Mouse (Mus musculus): ENCODE results near the gene Eml5. TPM values are rescaled to one million over a fixed set of nuclear protein-coding genes. Genes with fewer than 3 reads are reported as not detected.
A peak's percentile ranks its signal among the peaks of the same experiment; 100 is the strongest.

Eml5 gene
- total RNA-seq, 2 experiments from 2014 or later, result 62.3 to 64.2 TPM

DNA sequence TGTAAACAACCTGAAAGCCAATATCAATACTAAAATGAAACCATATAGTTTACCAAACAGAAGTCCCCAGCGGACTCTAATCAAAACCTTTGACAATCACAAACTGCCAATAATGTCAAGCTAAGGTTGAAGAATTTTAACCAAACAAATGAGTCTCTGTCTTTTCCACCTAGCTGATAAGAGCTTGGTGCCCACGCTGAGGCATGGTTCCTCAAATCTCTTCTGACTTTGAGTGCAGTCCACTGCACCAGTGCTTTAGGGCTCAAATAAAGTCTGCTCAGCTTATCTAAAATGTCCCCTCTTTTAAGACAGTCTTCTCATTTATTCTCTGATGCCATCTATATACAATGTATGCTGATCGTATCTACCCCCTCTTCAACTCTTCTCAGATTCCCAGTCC is 61.1 kb downstream of the Eml5 start:
- intact Hi-C loops (cut with DNase I), result no loop called here
- DNase-seq (ENCODE audit: extremely low spot score in 1 of 2, low spot score in 2 of 2), result no peak

DNA sequence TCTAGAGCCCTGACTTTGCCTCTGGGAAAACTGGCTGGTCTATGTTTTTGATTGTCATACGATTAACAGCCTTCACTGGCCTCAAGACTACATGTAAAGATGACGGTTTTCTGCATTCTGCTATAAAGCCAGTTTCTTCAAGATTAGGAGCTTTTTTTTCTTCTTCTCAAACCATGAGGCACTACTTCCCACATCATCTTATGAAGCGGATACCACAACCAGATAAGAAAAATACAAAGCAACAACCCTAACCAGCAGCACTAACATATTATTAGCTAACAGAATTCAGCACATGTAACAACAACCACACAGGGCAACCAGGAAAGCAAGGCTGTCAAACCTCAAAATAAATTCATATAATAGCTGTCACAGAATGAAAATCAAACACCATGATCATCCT is 63.3 kb downstream of the Eml5 start:
- no peak for DNase-seq (ENCODE audit: extremely low spot score in 1 of 2, low spot score in 2 of 2)
- intact Hi-C loops (cut with DNase I), result no loop called here

DNA sequence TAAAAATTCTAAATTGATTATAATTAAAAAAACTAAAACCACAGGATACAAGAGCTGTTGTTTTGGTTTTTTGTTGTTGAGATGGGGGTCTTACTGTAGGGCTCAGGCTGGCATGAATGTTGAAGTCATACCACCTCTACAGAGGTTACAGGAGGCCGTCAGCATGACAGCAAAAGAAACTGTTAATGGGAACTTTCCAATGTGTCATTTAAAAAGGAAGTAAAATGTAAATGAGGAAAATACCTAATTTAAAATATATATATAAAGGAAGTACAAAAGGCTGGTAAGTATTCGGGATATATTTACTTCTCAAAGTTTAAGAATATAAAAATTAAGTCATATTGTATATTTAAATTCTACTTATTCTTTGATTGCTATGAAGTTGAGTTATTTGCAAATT is 65.8 kb downstream of the Eml5 start:
- intact Hi-C loops (cut with DNase I), result no loop called here
- DNase-seq (ENCODE audit: extremely low spot score in 1 of 2, low spot score in 2 of 2), result no peak

DNA sequence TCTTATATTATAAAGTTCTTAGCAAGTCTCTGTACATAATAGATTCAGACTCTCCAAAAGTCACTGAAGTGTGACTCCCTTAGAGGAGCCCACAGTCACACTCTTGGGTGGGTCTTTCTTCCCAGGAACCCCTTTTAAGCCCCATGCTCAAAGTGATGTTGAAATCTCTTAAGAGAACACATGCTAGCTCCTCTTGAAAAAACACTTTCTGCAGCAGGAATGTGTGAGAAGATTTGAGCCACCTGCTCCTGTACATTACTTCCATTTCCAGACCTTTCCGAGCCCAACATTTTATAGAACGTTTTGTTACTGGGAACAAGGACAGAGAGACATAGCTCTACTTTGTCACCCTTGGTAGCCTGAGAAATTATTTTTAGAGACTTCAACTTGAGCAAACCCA is 66.4 kb downstream of the Eml5 start:
- intact Hi-C loops (cut with DNase I), result no loop called here
- DNase-seq (ENCODE audit: extremely low spot score in 1 of 2, low spot score in 2 of 2), result no peak

DNA sequence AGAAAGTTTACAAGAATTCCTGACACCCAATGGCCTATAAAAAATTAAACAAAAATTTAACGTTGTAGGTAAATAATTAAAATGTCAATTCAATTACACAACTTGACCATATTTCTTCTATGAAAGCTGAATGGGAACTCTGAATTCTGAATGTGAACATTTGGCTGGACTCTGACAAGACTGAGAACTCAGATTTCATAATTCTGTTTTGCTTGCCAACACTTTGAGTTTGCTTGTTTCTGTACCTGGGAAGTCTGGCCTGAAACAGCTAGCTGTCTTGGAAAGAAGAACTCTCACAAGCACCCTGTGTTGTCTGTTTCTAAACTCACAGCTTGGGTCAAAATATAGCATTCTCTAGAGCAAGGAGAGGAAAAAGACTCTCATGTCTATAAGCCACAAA is 67.4 kb downstream of the Eml5 start:
- no peak for DNase-seq (ENCODE audit: extremely low spot score in 1 of 2, low spot score in 2 of 2)
- intact Hi-C loops (cut with DNase I), result no loop called here

DNA sequence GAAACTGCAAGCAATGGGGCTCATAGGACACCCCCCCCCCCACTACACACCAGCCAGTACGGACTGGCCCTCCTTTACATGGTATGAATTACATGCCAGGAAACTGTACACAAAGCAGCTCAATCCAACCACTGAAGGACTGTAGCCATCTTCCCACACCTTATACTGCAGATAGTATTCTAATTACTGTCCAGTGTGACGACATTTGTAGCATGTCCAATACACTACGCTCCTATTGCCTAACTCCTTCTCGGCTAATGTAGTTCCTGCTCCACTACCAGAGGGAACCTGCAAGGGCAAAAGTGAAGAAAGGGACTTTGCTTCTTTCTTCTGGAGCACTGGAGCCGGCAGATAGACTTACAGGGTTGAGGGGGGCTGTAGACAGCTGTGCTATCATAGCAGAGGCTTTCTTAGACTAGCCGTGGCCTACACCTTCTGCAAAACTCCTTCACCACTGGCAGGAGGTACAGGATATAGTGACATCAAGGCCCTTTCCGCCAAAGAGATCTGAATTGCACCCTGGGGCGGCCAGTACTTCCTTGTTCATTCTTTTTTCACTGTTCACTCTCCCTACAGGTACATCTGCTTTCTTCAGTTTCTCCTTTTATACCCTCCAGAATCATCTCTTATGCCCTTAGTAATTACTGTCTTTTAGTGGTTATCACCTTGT is 68.2 kb downstream of the Eml5 start:
- intact Hi-C loops (cut with DNase I), result no loop called here
- DNase-seq (ENCODE audit: extremely low spot score in 1 of 2, low spot score in 2 of 2), result no peak

- no peak for DNase-seq (ENCODE audit: extremely low spot score in 1 of 2, low spot score in 2 of 2)
- intact Hi-C loops (cut with DNase I), result no loop called here
Measured at GRCm38 (mm10) chr12:98831122-98831521, 70.2 kb downstream of the Eml5 start.

DNA sequence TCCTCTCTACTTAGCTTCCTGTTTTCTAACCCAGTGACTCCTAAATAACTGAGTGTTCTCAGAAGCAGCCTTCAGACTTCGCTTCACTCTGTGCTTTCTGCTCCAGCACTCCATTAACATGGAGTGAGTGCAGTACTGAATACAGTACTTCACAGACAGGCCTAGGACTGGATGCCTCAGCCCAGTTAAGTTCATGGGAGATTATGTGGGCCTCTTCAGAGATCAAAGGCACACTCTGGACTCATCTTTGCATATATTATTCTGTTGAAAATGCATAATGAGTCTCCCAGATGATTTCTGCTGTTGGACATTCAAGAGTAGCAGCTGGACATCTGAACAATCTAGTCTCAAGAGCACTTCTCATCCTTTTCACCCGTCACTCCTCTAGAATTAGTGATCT is 80.5 kb downstream of the Eml5 start:
- no peak for DNase-seq (ENCODE audit: extremely low spot score in 1 of 2, low spot score in 2 of 2)
- intact Hi-C loops (cut with DNase I), result no loop called here

- DNase-seq (ENCODE audit: extremely low spot score in 1 of 2, low spot score in 2 of 2), result no peak
- intact Hi-C loops (cut with DNase I), result no loop called here
Measured at GRCm38 (mm10) chr12:98804078-98804748, 97.1 kb downstream of the Eml5 start.

DNA sequence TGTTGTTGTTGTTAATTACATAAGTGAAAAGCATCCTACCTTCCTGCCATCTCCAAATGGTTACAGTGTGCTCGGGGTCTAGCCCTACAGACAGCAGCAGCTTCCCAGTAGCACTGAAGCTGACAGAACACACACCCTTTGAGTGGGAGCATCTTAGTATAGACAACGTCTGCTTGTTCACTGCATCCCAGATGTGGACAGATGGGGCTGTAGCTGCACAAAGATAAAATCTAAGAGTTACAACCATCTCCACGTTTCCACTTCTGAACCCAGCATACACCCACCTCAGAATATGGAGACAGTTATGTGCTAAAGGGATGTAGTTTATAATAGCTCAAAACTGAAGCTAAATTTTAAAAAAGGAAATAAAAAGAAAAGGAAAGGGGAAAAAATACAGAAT is 99.0 kb downstream of the Eml5 start:
- intact Hi-C loops (cut with DNase I), result no loop called here
- DNase-seq (ENCODE audit: extremely low spot score in 1 of 2, low spot score in 2 of 2), result no peak

GRCm38 (mm10) chr12:98800334-98800733 is 101.0 kb downstream of the Eml5 start:
- intact Hi-C loops (cut with DNase I), result no loop called here

GRCm38 (mm10) chr12:98795731-98796318 is 105.5 kb downstream of the Eml5 start:
- intact Hi-C loops (cut with DNase I), result loop anchor here (5.0 kb wide), 1 partner anchor 34 kb away; no protein-coding TSS in a partner anchor
- DNase-seq (ENCODE audit: extremely low spot score in 1 of 2, low spot score in 2 of 2), result no peak

More at GRCm38 (mm10) chr12:98800334-98800733, 101.0 kb downstream of the Eml5 start:
- DNase-seq (ENCODE audit: extremely low spot score in 1 of 2, low spot score in 2 of 2), result no peak

DNA sequence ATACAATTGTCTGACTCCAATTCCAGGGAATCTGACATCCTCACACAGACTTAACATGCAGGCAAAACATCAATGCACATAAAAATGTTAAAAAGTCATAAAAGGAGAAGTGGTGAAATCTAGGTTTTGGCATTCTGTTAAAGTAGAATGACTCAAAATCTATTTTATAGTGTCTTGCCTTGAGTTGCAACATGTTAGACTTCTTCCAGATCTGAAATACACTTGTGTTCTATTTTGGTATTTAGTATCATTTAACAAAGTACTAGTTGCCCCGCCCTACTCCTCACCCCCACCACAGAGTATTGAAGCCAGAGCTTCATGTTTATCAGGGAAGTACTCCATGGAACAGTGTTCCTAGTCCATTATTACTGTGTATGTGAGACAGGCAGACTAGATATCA is 117.0 kb downstream of the Eml5 start:
- DNase-seq (ENCODE audit: extremely low spot score in 1 of 2, low spot score in 2 of 2), result no peak
- intact Hi-C loops (cut with DNase I), result no loop called here

DNA sequence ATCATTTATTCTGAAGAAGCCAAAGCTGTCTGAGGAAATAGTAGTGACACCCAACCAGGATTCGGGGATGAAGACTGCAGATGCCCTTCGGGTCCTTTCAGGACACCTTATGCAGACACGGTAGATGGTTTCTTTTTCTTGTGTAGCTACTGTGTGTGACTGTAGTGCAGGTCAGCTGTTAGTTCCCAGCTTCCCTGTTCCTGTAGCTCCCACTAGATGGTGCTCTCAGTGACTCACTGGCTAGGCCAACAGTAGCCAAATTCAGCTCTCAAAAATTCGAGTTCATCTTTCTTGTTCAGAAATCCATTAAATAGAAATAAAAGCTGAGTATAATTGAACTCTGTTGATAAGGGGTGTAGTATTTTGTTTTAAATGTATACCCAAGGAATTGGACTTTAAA is 122.1 kb downstream of the Eml5 start:
- intact Hi-C loops (cut with DNase I), result no loop called here
- DNase-seq (ENCODE audit: extremely low spot score in 1 of 2, low spot score in 2 of 2), result peak in 1 of 2 experiments; percentile 34

GRCm38 (mm10) chr12:98777509-98777908 is 123.8 kb downstream of the Eml5 start:
- intact Hi-C loops (cut with DNase I), result no loop called here

GRCm38 (mm10) chr12:98766241-98766640 is 135.0 kb downstream of the Eml5 start:
- no peak for DNase-seq (ENCODE audit: extremely low spot score in 1 of 2, low spot score in 2 of 2)
- intact Hi-C loops (cut with DNase I), result no loop called here

More at GRCm38 (mm10) chr12:98777509-98777908, 123.8 kb downstream of the Eml5 start:
- DNase-seq (ENCODE audit: extremely low spot score in 1 of 2, low spot score in 2 of 2), result no peak

GRCm38 (mm10) chr12:98759700-98760099 is 141.6 kb downstream of the Eml5 start:
- no peak for DNase-seq (ENCODE audit: extremely low spot score in 1 of 2, low spot score in 2 of 2)
- intact Hi-C loops (cut with DNase I), result loop anchor here (5.0 kb wide), 1 partner anchor 38 kb away; no protein-coding TSS in a partner anchor

GRCm38 (mm10) chr12:98757636-98758035 is 143.6 kb downstream of the Eml5 start:
- no peak for DNase-seq (ENCODE audit: extremely low spot score in 1 of 2, low spot score in 2 of 2)
- intact Hi-C loops (cut with DNase I), result no loop called here

GRCm38 (mm10) chr12:98747380-98747753 is 153.9 kb downstream of the Eml5 start:
- intact Hi-C loops (cut with DNase I), result loop anchor here (5.0 kb wide), 1 partner anchor 70 kb away; no protein-coding TSS in a partner anchor

More at GRCm38 (mm10) chr12:98747380-98747753, 153.9 kb downstream of the Eml5 start:
- DNase-seq (ENCODE audit: extremely low spot score in 1 of 2, low spot score in 2 of 2), result peak in 1 of 2 experiments; percentile 27

Data from left cerebral cortex, postnatal 10 days (tissue).